Mouse (Mus musculus): ENCODE measurements at regions not wholly inside any gene's neighbourhood (a gene's known extent, or its start where the extent isn't known, plus 50 kb on each side); places are given as distances from the start of the nearest gene placed in this dataset.

DNA sequence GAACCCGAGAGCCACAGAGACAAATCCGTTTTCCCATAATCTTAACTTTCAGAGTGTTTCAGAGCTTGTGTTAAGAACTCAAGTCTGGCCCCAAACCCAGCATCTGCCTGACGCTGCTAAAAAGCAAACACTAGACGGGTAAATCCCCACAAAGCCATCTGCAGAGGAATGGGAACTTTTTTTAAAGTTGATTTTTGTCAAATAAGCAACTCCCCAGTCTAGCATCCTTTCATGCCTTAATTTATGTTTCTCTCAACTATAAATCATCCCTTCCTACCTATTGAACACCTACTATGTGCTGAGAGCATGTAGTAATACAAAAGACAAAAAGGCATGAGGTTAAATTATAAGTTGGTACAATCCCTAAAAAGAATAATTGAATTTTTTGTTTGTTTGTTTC is 50.8 kb upstream of the Itm2b start:
- Histone ChIP-seq H3K4me3 (no peak overlapping the region), H3K27ac (no peak overlapping the region), H3K4me1 (ENCODE audit: control insufficient read depth, insufficient read depth, low read length) (no peaks in the 10 kb centered on the region), H3K27me3 (ENCODE audit: control insufficient read depth, insufficient read depth, low read length) (no peaks in the 10 kb centered on the region), H3K36me3 (ENCODE audit: control insufficient read depth, insufficient read depth, low read length) (no peaks in the 10 kb centered on the region), H3K9ac (ENCODE audit: low read depth, low read length) (no peak overlapping the region), H3K79me2 (replicated peaks; ENCODE audit: control insufficient read depth, insufficient read depth, low read length) (no peaks in the 10 kb centered on the region)
- intact Hi-C loops (cut with DNase I): no loop called here
- TF ChIP-seq EP300 (IDR thresholded peaks at IDR 0.05; ENCODE audit: insufficient read depth, low read depth, low read length): no peak
- WGBS: 80% methylated on average over 4 of the region's 4 CpGs
- DNase-seq: no peak

Data from heart, adult 2 months (tissue).